Mouse (Mus musculus) limb, embryonic 11.5 days (tissue): ENCODE measurements at regions not wholly inside any gene's neighbourhood (a gene's known extent, or its start where the extent isn't known, plus 50 kb on each side); places are given as distances from the start of the nearest gene placed in this dataset.

Source experiments
- ATAC-seq: fragments of 200-750 bp; cut with Nextera tagmentation; 2 replicates; pipeline ENCODE4 v1.8.0; 2017; ENCODE audit warnings: low read depth; ENCODE audit not compliant: insufficient number of reproducible peaks, low FRiP score, low TSS enrichment
- DNase-seq: peaks from one replicate; pipeline ENCODE4 v3.0.0-alpha.2; 2015; ENCODE audit warnings: low spot score
- H3K27ac ChIP-seq: fragments of 300-500 bp; sonication (generic); replicated peaks from 2 replicates; pipeline ENCODE4 v1.5.1; 2014; ENCODE audit warnings: low read depth, mild to moderate bottlenecking, low read length
- H3K27me3 ChIP-seq: fragments of 300-500 bp; sonication (generic); 2 replicates; pipeline ENCODE4 v1.6.1; 2014; ENCODE audit warnings: mild to moderate bottlenecking, low read length, mixed read lengths; ENCODE audit not compliant: control insufficient read depth, insufficient read depth
- H3K36me3 ChIP-seq: fragments of 300-500 bp; sonication (generic); 2 replicates; pipeline ENCODE4 v1.6.1; 2014; ENCODE audit warnings: mild to moderate bottlenecking, low read length, moderate library complexity, mixed read lengths; ENCODE audit not compliant: control insufficient read depth, insufficient read depth
- H3K4me1 ChIP-seq: fragments of 300-500 bp; sonication (generic); 2 replicates; pipeline ENCODE4 v1.6.1; 2014; ENCODE audit warnings: low read length, mixed read lengths; ENCODE audit not compliant: control insufficient read depth, insufficient read depth
- H3K4me2 ChIP-seq: fragments of 300-500 bp; sonication (generic); 2 replicates; pipeline ENCODE4 v1.6.1; 2014; ENCODE audit warnings: low read depth, mild to moderate bottlenecking, moderate library complexity; ENCODE audit not compliant: severe bottlenecking
- H3K4me3 ChIP-seq: fragments of 300-500 bp; sonication (generic); 2 replicates; pipeline ENCODE4 v1.5.1; 2014; ENCODE audit warnings: low read depth, low read length
- H3K9ac ChIP-seq: fragments of 300-500 bp; sonication (generic); 2 replicates; pipeline ENCODE4 v1.6.1; 2014; ENCODE audit warnings: mild to moderate bottlenecking, low read length
- H3K9me3 ChIP-seq: fragments of 300-500 bp; sonication (generic); 2 replicates; pipeline ENCODE4 v1.6.1; 2016; ENCODE audit warnings: low read length; ENCODE audit not compliant: control insufficient read depth
- WGBS: fragments of 180-500 bp; shearing (Covaris S2); extraction: QIAGEN DNeasy Blood & Tissue Kit; methylation state at CpG from one replicate; pipeline ENCODE4 v1.1.7; 2014; 5-methylcytosine and 5-hydroxymethylcytosine counted together

- ATAC-seq (no peak), DNase-seq (no peak)
- Histone ChIP-seq H3K27ac (no peak overlapping the region), H3K4me3 (no peak overlapping the region), H3K27me3 (no peaks in the 10 kb centered on the region), H3K36me3 (no peaks in the 10 kb centered on the region), H3K9ac (no peak overlapping the region), H3K4me2 (no peak overlapping the region), H3K9me3 (no peaks in the 10 kb centered on the region), H3K4me1 (no peaks in the 10 kb centered on the region)
- 91% methylated on average over 11 of the region's 11 CpGs for WGBS
Observed at GRCm38 (mm10) chr16:10098511-10098910, 71.5 kb upstream of the Rpl39l start.

- no peaks in the 10 kb centered on the region for H3K36me3 ChIP-seq
- no peak overlapping the region for H3K27ac ChIP-seq
- ATAC-seq: peak; percentile 35; the same call in 1 of the 2 replicates
- peak; percentile 55 for DNase-seq
- no peak overlapping the region for H3K4me2 ChIP-seq
- no peaks in the 10 kb centered on the region for H3K4me1 ChIP-seq
- no peak overlapping the region for H3K9ac ChIP-seq
- no peak overlapping the region for H3K4me3 ChIP-seq
- WGBS: 62% methylated on average over 18 of the region's 18 CpGs
- no peaks in the 10 kb centered on the region for H3K9me3 ChIP-seq
- H3K27me3 ChIP-seq: no peaks in the 10 kb centered on the region
Observed at GRCm38 (mm10) chr16:10088461-10089353, 81.3 kb upstream of the Rpl39l start.

GRCm38 (mm10) chr16:10086341-10086740 lies 83.7 kb upstream of the Rpl39l start:
- Histone ChIP-seq H3K9me3 (no peaks in the 10 kb centered on the region), H3K9ac (no peak overlapping the region), H3K4me3 (no peak overlapping the region), H3K4me1 (no peaks in the 10 kb centered on the region), H3K27me3 (no peaks in the 10 kb centered on the region), H3K4me2 (no peak overlapping the region), H3K36me3 (no peaks in the 10 kb centered on the region), H3K27ac (no peak overlapping the region)
- ATAC-seq (no peak), DNase-seq (no peak)
- 30% methylated on average over 1 of the region's 1 CpGs for WGBS

DNA sequence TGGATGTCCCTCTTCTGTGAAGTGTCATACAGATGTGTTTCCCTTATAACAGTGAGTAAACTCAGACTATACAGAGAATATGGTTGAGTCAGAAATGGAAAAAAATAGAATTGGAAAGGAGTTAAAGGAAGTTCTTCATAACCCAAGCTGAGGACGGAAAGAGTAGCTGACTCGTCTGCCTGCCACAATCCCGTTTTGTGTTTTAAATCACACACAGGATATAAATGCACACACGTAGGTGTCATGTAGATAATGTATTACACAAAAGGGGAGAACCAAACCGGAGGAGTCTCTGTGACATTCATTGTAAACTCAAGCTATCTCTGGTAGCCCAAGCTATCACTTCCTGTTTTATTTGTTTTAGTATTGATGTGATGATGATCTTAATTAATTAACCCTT lies 84.6 kb upstream of the Rpl39l start:
- Histone ChIP-seq H3K4me1 (no peaks in the 10 kb centered on the region), H3K4me2 (no peak overlapping the region), H3K4me3 (no peak overlapping the region), H3K9me3 (no peaks in the 10 kb centered on the region), H3K9ac (no peak overlapping the region), H3K27me3 (no peaks in the 10 kb centered on the region), H3K36me3 (no peaks in the 10 kb centered on the region), H3K27ac (no peak overlapping the region)
- 79% methylated on average over 5 of the region's 5 CpGs for WGBS
- ATAC-seq (no peak), DNase-seq (no peak)

DNA sequence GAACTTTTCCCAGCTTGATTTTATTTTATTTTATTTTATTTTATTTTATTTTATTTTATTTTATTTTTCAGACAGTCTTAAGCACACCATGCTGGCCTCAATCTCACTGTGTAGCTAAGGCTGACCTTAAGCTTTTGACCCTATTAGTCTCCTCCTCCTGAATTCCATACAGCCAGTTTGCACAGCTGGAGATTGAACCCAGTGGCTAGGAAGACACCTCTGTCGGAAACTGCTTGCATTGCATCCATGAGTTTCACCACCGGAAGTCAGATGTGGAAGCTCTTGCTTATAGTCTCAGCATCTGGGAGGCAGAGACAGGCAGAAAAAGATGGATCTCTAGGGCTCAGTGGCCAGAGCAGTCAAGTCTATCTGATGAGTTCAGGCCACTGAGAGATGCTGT lies 86.4 kb upstream of the Grin2a start:
- Histone ChIP-seq H3K27ac (no peak overlapping the region), H3K4me3 (no peak overlapping the region), H3K4me1 (no peaks in the 10 kb centered on the region), H3K27me3 (no peaks in the 10 kb centered on the region), H3K9me3 (no peaks in the 10 kb centered on the region), H3K36me3 (no peaks in the 10 kb centered on the region), H3K4me2 (no peak overlapping the region), H3K9ac (no peak overlapping the region)
- DNase-seq (no peak), ATAC-seq (no peak)
- WGBS: 65% methylated on average over 2 of the region's 2 CpGs

- 87% methylated on average over 7 of the region's 7 CpGs for WGBS
- Histone ChIP-seq H3K9me3 (no peaks in the 10 kb centered on the region), H3K4me3 (no peak overlapping the region), H3K36me3 (no peaks in the 10 kb centered on the region), H3K4me1 (no peaks in the 10 kb centered on the region), H3K27me3 (no peaks in the 10 kb centered on the region), H3K4me2 (no peak overlapping the region), H3K27ac (no peak overlapping the region), H3K9ac (no peak overlapping the region)
- no peak for ATAC-seq
- no peak for DNase-seq
Observed at GRCm38 (mm10) chr16:10080121-10080679, 84.8 kb upstream of the Grin2a start.

DNA sequence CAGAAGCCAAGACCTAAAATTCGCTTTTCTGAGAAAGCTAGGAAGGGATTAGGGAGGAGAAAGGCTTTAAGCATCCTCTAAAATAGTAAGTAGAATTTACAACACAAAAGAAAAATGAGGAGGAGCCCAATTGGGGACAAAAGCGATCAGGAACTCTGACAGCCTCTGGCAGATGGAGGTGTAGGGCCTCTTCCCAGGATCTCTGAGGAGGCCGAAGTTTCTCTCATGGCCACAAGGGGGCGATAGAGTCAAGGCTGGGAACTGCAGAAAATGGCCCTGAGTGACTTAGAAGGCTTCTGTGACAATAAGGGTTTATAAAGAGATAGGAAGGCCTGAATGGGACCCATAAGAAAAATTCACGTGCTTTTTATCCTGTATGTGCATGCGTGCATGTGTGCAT lies 77.8 kb upstream of the Grin2a start:
- Histone ChIP-seq H3K4me3 (no peak overlapping the region), H3K9ac (no peak overlapping the region), H3K36me3 (no peaks in the 10 kb centered on the region), H3K27ac (no peak overlapping the region), H3K4me2 (no peak overlapping the region), H3K27me3 (no peaks in the 10 kb centered on the region), H3K4me1 (no peaks in the 10 kb centered on the region), H3K9me3 (no peaks in the 10 kb centered on the region)
- ATAC-seq (no peak), DNase-seq (peak; percentile 75)
- WGBS: 25% methylated on average over 6 of the region's 6 CpGs

DNA sequence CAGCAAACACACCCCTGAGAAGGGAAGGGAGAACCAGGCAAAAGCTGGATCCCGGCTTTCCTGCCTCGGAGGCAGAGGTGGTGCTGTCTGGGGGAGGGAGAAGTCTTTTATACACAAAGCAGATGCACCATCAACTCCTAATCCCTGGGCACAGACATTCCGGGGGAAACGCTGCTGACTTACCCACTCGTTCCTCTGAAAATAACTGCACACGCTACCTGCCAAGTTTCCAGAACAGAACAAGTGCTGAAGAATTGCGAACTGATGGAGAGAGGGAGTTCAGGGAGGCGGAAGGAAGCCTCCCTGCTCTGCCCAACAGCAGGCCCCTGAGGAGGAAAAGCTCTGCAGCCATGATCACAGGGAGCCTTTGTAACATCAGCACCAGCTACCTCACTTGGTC lies 68.1 kb upstream of the Grin2a start:
- H3K4me2 ChIP-seq: no peak overlapping the region
- H3K4me3 ChIP-seq: no peak overlapping the region
- no peaks in the 10 kb centered on the region for H3K36me3 ChIP-seq
- no peaks in the 10 kb centered on the region for H3K27me3 ChIP-seq
- H3K9ac ChIP-seq: no peak overlapping the region
- no peak for ATAC-seq
- no peak overlapping the region for H3K27ac ChIP-seq
- DNase-seq: no peak
- H3K4me1 ChIP-seq: no peaks in the 10 kb centered on the region
- H3K9me3 ChIP-seq: no peaks in the 10 kb centered on the region
- 82% methylated on average over 8 of the region's 8 CpGs for WGBS
